Mouse (Mus musculus) liver, embryonic 11.5 days (tissue): ENCODE results near the gene Trank1. TPM values are rescaled to one million over a fixed set of nuclear protein-coding genes. Genes with fewer than 3 reads are reported as not detected.
A peak's percentile ranks its signal among the peaks of the same experiment; 100 is the strongest.

Experiments used
- ATAC-seq: fragments of 200-750 bp; cut with Nextera tagmentation; replicated peaks from 2 replicates; pipeline ENCODE4 v1.8.0; 2017; ENCODE audit warnings: moderate number of reproducible peaks, mild to moderate bottlenecking, moderate TSS enrichment, moderate library complexity; ENCODE audit not compliant: low FRiP score
- DNase-seq: peaks from one replicate; pipeline ENCODE4 v3.0.0-alpha.2; 2017; ENCODE audit warnings: low spot score
- H3K27ac ChIP-seq: fragments of 300-500 bp; sonication (generic); 2 replicates; pipeline ENCODE4 v1.5.1; 2014; ENCODE audit warnings: mild to moderate bottlenecking, low read depth, low read length, control low read depth
- H3K27me3 ChIP-seq: fragments of 300-500 bp; sonication (generic); replicated peaks from 2 replicates; pipeline ENCODE4 v1.6.1; 2014; ENCODE audit warnings: low read length, mixed read lengths; ENCODE audit not compliant: control insufficient read depth, insufficient read depth
- H3K36me3 ChIP-seq: fragments of 300-500 bp; sonication (generic); 2 replicates; pipeline ENCODE4 v1.6.1; 2014; ENCODE audit warnings: mild to moderate bottlenecking, low read length, moderate library complexity, mixed read lengths; ENCODE audit not compliant: control insufficient read depth, insufficient read depth
- H3K4me1 ChIP-seq: fragments of 300-500 bp; sonication (generic); replicated peaks from 2 replicates; pipeline ENCODE4 v1.6.1; 2014; ENCODE audit warnings: low read length, mixed read lengths; ENCODE audit not compliant: control insufficient read depth, insufficient read depth
- H3K4me2 ChIP-seq: fragments of 300-500 bp; sonication (generic); 2 replicates; pipeline ENCODE4 v1.6.1; 2014; ENCODE audit warnings: mild to moderate bottlenecking, control low read depth, moderate library complexity
- H3K4me3 ChIP-seq: fragments of 300-500 bp; sonication (generic); 2 replicates; pipeline ENCODE4 v1.5.1; 2014; ENCODE audit warnings: low read depth, low read length, control low read depth
- H3K9ac ChIP-seq: fragments of 300-500 bp; sonication (generic); 2 replicates; pipeline ENCODE4 v1.6.1; 2014; ENCODE audit warnings: low read depth, low read length, control low read depth
- H3K9me3 ChIP-seq: fragments of 300-500 bp; sonication (generic); 2 replicates; pipeline ENCODE4 v1.6.1; 2016; ENCODE audit warnings: low read length, inconsistent platforms, mixed read lengths; ENCODE audit not compliant: control insufficient read depth
- WGBS: fragments of 180-500 bp; shearing (Covaris S2); extraction: QIAGEN DNeasy Blood & Tissue Kit; methylation state at CpG from one replicate; pipeline ENCODE4 v1.1.7; 2014; 5-methylcytosine and 5-hydroxymethylcytosine counted together
- polyA plus RNA-seq: library from polyadenylated mRNA; unstranded; fragments of >200 nt; fragmentation: Nextera tagmentation; extraction: Ambion mirVana; gene quantifications from 2 replicates; pipeline ENCODE4 v1.2.1, GENCODE M21; 2014

The Trank1 gene
- polyA plus RNA-seq, 1 experiment from 2014 or later = 0.10 TPM

GRCm38 (mm10) chr9:111334555-111335164 lies 23.1 kb downstream of the Trank1 start:
- Histone ChIP-seq H3K9ac (no peak overlapping the region), H3K4me3 (no peak overlapping the region), H3K4me2 (no peak overlapping the region), H3K27ac (no peak overlapping the region), H3K36me3 (no peaks in the 10 kb centered on the region), H3K4me1 (no peaks in the 10 kb centered on the region), H3K9me3 (no peaks in the 10 kb centered on the region), H3K27me3 (no peaks in the 10 kb centered on the region; the same call in 1 of the 2 replicates)
- ATAC-seq (no peak), DNase-seq (no peak)
- WGBS = 64% methylated on average over 4 of the region's 4 CpGs

- no peak overlapping the region for H3K27ac ChIP-seq
- 74% methylated on average over 7 of the region's 7 CpGs for WGBS
These were observed 39.7 kb downstream of the Trank1 start for GRCm38 (mm10) chr9:111351233-111351632.

GRCm38 (mm10) chr9:111351641-111352040 lies 40.1 kb downstream of the Trank1 start:
- Histone ChIP-seq H3K9ac (no peak overlapping the region), H3K36me3 (no peaks in the 10 kb centered on the region), H3K4me1 (no peaks in the 10 kb centered on the region), H3K4me3 (no peak overlapping the region), H3K27ac (no peak overlapping the region), H3K4me2 (no peak overlapping the region), H3K27me3 (no peaks in the 10 kb centered on the region), H3K9me3 (no peaks in the 10 kb centered on the region)
- DNase-seq (peak; percentile 12), ATAC-seq (no peak)
- 58% methylated on average over 1 of the region's 1 CpGs for WGBS

More at GRCm38 (mm10) chr9:111351233-111351632, 39.7 kb downstream of the Trank1 start:
- H3K27me3 ChIP-seq = no peaks in the 10 kb centered on the region
- no peaks in the 10 kb centered on the region for H3K4me1 ChIP-seq
- DNase-seq (peak; percentile 9), ATAC-seq (no peak)
- no peak overlapping the region for H3K4me3 ChIP-seq
- no peaks in the 10 kb centered on the region for H3K9me3 ChIP-seq
- no peak overlapping the region for H3K4me2 ChIP-seq
- no peaks in the 10 kb centered on the region for H3K36me3 ChIP-seq
- H3K9ac ChIP-seq = no peak overlapping the region

- H3K4me2 ChIP-seq = no peak overlapping the region
- ATAC-seq = no peak
- WGBS = 76% methylated on average over 3 of the region's 3 CpGs
These were observed 41.1 kb downstream of the Trank1 start for GRCm38 (mm10) chr9:111352646-111353045.

GRCm38 (mm10) chr9:111355041-111355440 lies 43.5 kb downstream of the Trank1 start:
- Histone ChIP-seq H3K4me1 (no peaks in the 10 kb centered on the region), H3K4me2 (no peak overlapping the region), H3K27ac (no peak overlapping the region), H3K9ac (no peak overlapping the region), H3K36me3 (no peaks in the 10 kb centered on the region), H3K27me3 (no peaks in the 10 kb centered on the region), H3K4me3 (no peak overlapping the region), H3K9me3 (no peaks in the 10 kb centered on the region)
- 53% methylated on average over 4 of the region's 4 CpGs for WGBS
- ATAC-seq = no peak
- DNase-seq = peak; percentile 8

More at GRCm38 (mm10) chr9:111352646-111353045, 41.1 kb downstream of the Trank1 start:
- no peaks in the 10 kb centered on the region for H3K36me3 ChIP-seq
- H3K27me3 ChIP-seq = no peaks in the 10 kb centered on the region
- no peak overlapping the region for H3K9ac ChIP-seq
- no peak overlapping the region for H3K27ac ChIP-seq
- no peaks in the 10 kb centered on the region for H3K4me1 ChIP-seq
- H3K4me3 ChIP-seq = no peak overlapping the region
- no peaks in the 10 kb centered on the region for H3K9me3 ChIP-seq
- DNase-seq = no peak

- WGBS = 37% methylated on average over 3 of the region's 3 CpGs
These were observed 44.8 kb downstream of the Trank1 start for GRCm38 (mm10) chr9:111356386-111356785.

GRCm38 (mm10) chr9:111363656-111364055 lies 52.1 kb downstream of the Trank1 start:
- Histone ChIP-seq H3K9me3 (no peaks in the 10 kb centered on the region), H3K27me3 (no peaks in the 10 kb centered on the region), H3K27ac (no peak overlapping the region), H3K4me3 (no peak overlapping the region), H3K9ac (no peak overlapping the region), H3K36me3 (no peaks in the 10 kb centered on the region), H3K4me1 (no peaks in the 10 kb centered on the region), H3K4me2 (no peak overlapping the region)
- WGBS = 74% methylated on average over 7 of the region's 7 CpGs
- DNase-seq = no peak
- no peak for ATAC-seq

More at GRCm38 (mm10) chr9:111356386-111356785, 44.8 kb downstream of the Trank1 start:
- Histone ChIP-seq H3K9ac (no peak overlapping the region), H3K4me1 (no peaks in the 10 kb centered on the region), H3K27me3 (no peaks in the 10 kb centered on the region), H3K9me3 (no peaks in the 10 kb centered on the region), H3K4me3 (no peak overlapping the region), H3K27ac (no peak overlapping the region), H3K4me2 (no peak overlapping the region), H3K36me3 (no peaks in the 10 kb centered on the region)
- DNase-seq (no peak), ATAC-seq (no peak)

GRCm38 (mm10) chr9:111367713-111368112 lies 56.2 kb downstream of the Trank1 start:
- Histone ChIP-seq H3K4me2 (no peak overlapping the region), H3K36me3 (no peaks in the 10 kb centered on the region), H3K27ac (no peak overlapping the region), H3K9me3 (no peaks in the 10 kb centered on the region), H3K4me1 (no peaks in the 10 kb centered on the region), H3K27me3 (no peaks in the 10 kb centered on the region), H3K9ac (no peak overlapping the region), H3K4me3 (no peak overlapping the region)
- DNase-seq (peak; percentile 15), ATAC-seq (no peak)
- 71% methylated on average over 2 of the region's 2 CpGs for WGBS

GRCm38 (mm10) chr9:111372079-111372478 lies 60.5 kb downstream of the Trank1 start:
- H3K9ac ChIP-seq = no peak overlapping the region
- DNase-seq (no peak), ATAC-seq (no peak)
- no peak overlapping the region for H3K27ac ChIP-seq
- H3K4me2 ChIP-seq = no peak overlapping the region
- no peaks in the 10 kb centered on the region for H3K9me3 ChIP-seq
- no peak overlapping the region for H3K4me3 ChIP-seq
- H3K4me1 ChIP-seq = no peaks in the 10 kb centered on the region
- H3K36me3 ChIP-seq = no peaks in the 10 kb centered on the region
- no peaks in the 10 kb centered on the region for H3K27me3 ChIP-seq
- WGBS = 81% methylated on average over 3 of the region's 3 CpGs
